Mouse (Mus musculus): Measurements from ENCODE around the gene Olfr437. TPM values are rescaled to one million over a fixed set of nuclear protein-coding genes. Genes with fewer than 3 reads are reported as not detected.

The Olfr437 gene
- not detected in 2 replicates for polyA plus RNA-seq (2012; rRNA removed)

DNA sequence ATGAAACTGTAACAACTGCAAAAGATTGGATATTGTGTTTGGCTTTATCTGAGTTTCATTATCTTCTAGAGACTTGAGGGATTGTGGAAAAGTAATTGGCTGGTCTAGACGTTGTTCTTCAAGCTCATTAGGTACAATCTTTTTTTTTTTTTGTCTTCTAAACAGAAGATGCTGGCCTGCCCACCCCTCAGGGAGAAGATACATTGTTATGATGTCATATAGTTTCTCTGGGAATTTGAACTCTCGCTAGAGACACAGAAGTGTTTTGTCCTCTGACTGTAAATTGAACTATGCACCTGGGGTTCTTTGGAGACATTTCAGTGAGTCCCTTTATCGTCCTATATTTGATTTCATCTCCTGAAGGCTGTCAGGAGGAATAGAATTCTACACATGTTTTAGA lies at the start of gene Olfr437:
Gene Olfr437, plus strand, starts transcription at position 301 of the 400 bp plus-strand sequence.

DNA sequence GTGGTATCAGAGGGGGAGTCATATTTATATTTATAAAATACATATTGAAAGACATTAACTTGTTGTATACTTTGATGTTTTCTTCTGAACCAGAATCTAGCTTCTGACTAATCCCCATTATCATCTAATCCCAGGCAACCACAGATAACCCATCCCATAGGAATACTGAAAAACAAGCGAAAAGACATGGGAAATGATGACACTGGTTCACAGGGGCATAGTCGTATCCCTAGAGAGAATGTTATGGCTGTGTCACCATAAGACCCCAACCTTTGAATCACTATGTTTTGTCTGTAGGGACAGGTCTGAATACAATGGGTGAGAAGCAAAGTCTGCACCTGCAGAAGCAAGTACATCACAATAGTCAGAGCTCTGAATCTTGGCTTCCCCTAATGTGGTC lies 16.8 kb upstream of the Olfr437 start, which contains the start of gene Olfr237-ps1:
Gene Olfr237-ps1, plus strand, starts transcription at position 301 of the 400 bp plus-strand sequence.

DNA sequence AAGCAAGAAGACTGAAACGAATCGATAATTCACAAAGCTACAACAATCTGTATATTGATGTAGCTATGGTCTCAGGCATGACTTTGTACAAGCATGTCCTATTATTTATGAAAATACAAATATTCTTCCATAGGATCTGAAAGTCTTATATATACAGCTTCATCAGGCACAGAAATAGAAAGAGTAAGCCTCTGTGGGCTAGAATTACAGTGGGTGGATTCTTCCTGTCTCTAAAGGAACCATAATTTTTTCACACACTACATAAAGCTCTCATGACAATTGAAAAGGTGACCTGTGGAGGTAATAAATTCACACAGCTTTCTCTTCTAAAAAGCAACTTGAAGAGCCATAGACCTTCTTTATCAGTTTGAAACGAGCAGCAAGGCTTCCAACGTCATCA lies 8.8 kb downstream of the Olfr437 start, which contains the start of gene Olfr13:
Gene Olfr13, plus strand, starts transcription at position 301 of the 400 bp plus-strand sequence.

DNA sequence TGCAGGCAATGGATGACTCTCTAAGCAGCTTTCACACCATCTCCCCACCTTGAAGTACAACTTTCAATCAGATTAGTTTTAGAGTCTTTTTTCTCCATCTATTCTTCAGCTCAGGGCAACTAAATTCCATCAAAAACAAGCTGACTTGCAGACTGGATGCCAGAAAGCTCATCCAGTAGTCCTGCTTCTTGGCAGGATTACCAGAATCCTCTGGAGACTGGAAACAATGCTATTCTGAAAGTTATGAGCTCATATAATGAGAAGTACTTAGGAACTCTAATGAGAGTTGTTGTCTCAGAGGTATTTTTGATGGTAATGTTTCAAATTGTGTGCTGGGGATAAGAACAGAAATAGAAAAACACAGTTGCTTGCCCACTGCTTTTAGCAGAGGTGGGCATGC lies 33.7 kb downstream of the Olfr437 start, which contains the start of gene Olfr435:
Gene Olfr435, plus strand, starts transcription at position 366 of the 400 bp plus-strand sequence.

DNA sequence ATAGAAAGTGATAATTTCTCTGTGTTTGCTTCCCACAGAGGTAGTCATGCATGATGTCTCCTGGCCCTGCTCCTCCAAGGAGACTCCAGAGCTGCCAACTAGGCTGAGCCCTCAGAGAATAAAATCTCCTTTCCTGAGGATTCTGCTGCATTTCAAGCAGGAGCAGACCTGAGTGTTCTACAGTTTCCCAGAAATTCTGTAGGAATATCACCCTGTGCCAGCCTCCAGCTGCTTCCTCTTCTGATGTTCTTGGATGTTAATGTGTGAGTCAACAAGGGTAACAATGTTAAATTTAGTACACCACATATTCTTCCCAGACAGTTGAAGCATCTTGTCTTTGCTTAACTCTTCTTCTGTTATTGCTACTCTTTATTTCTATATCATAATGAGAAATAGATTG lies 49.8 kb downstream of the Olfr437 start, which contains the start of gene Olfr434:
Gene Olfr434, plus strand, starts transcription at position 149 of the 400 bp plus-strand sequence.

Other genes starting within 250 kb of the Olfr437 start
- gene Olfr446, start 241.9 kb upstream of the Olfr437 start, polyA plus RNA-seq (2012; rRNA removed), result not detected in 2 replicates
- gene Olfr444, start 214.2 kb upstream of the Olfr437 start, polyA plus RNA-seq (2012; rRNA removed), result not detected in 2 replicates
- 0.03 TPM in 1 of 2 replicates, not detected in the other for gene Olfr441, start 56.9 kb upstream of the Olfr437 start, polyA plus RNA-seq (2012; rRNA removed)
- 0.05 and 0.08 TPM in 2 replicates for gene Olfr237-ps1, start 16.7 kb upstream of the Olfr437 start, polyA plus RNA-seq (2012; rRNA removed)
- gene Olfr13, start 8.9 kb downstream of the Olfr437 start, polyA plus RNA-seq (2012; rRNA removed), result 0.01 TPM in 2 replicates
- not detected in 2 replicates for gene Olfr435, start 33.9 kb downstream of the Olfr437 start, polyA plus RNA-seq (2012; rRNA removed)
- not detected in 2 replicates for gene Olfr434, start 49.7 kb downstream of the Olfr437 start, polyA plus RNA-seq (2012; rRNA removed)
- not detected in 2 replicates for gene Olfr47, start 68.2 kb downstream of the Olfr437 start, polyA plus RNA-seq (2012; rRNA removed)
- 3.7 and 4.3 TPM in 2 replicates for gene Arhgef5, start 102.3 kb downstream of the Olfr437 start, polyA plus RNA-seq (2012; rRNA removed)
- gene Nobox, start 146.3 kb downstream of the Olfr437 start, polyA plus RNA-seq (2012; rRNA removed), result 0.04 and 0.07 TPM in 2 replicates

Measured in central nervous system, embryonic 18 days (tissue).